Mouse (Mus musculus): ENCODE measurements around the gene Retreg1. TPM values are rescaled to one million over a fixed set of nuclear protein-coding genes. Genes with fewer than 3 reads are reported as not detected.
"Not testable (repeated sequence)": the region's sequence is repeated elsewhere in the genome, so short reads cannot be mapped to it uniquely, and the experiment has no call there.

Gene Retreg1
- polyA plus RNA-seq, 1 experiment from 2014 or later = 8.0 TPM

DNA sequence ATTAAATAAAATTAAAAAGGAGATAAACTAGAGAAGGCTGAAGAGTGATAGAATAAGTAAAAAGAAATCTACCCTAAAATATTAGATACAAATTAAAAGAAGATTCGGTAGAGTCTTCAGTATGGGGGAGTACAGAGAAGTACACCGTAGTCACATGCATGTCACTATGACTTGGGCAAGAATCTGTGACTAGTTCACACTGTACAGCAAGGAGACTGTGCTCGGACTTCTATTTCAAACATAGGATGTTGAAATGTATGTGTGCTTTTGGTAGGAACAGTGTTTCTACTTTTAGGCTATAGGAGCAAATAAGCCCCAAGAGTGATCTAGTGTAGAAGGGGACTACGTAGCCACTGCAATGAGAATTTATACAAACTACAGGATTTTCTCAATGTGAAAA is 131.4 kb downstream of the Retreg1 start:
- H3K4me1 ChIP-seq (replicated peaks; ENCODE audit: control insufficient read depth, insufficient read depth, low read length) = no peaks in the 10 kb centered on the region
- 93% methylated on average over 4 of the region's 4 CpGs for WGBS
- ATAC-seq (replicated peaks; ENCODE audit: low FRiP score, low TSS enrichment, low read depth) (no peak), DNase-seq (ENCODE audit: low spot score) (no peak)
- no peaks in the 10 kb centered on the region for H3K27me3 ChIP-seq (replicated peaks; ENCODE audit: control insufficient read depth, insufficient read depth, low read length)
- no peaks in the 10 kb centered on the region for H3K9me3 ChIP-seq (ENCODE audit: control insufficient read depth, low read length)
- H3K4me3 ChIP-seq (ENCODE audit: low read depth, low read length) = no peak overlapping the region
- no peak overlapping the region for H3K4me2 ChIP-seq (ENCODE audit: low read length)
- no peaks in the 10 kb centered on the region for H3K36me3 ChIP-seq (ENCODE audit: control insufficient read depth, insufficient read depth, low read length)
- no peak overlapping the region for H3K9ac ChIP-seq (ENCODE audit: low read length)
- no peak overlapping the region for H3K27ac ChIP-seq (ENCODE audit: low read depth)

DNA sequence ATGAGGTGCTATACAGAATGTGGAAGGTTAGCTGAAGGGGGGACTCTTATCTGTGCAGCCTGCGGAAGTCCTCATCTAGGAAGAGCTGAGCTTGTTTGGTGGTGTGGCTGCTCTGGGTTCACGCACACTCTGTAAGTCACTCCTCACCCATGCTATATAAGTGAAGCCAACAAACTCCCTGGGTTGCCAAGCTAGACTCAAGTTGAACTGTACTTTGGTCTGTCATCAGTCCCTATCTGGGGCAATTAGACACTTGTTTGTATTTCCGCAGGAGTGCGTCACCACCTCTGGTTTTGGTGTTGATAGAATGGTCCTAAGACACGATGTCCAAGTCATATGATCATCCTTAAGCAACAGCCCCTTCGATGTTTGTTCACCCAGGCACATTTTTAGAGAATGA is 132.8 kb downstream of the Retreg1 start:
- 85% methylated on average over 6 of the region's 6 CpGs for WGBS
- no peak for ATAC-seq (replicated peaks; ENCODE audit: low FRiP score, low TSS enrichment, low read depth)
- H3K4me3 ChIP-seq (ENCODE audit: low read depth, low read length) = no peak overlapping the region

DNA sequence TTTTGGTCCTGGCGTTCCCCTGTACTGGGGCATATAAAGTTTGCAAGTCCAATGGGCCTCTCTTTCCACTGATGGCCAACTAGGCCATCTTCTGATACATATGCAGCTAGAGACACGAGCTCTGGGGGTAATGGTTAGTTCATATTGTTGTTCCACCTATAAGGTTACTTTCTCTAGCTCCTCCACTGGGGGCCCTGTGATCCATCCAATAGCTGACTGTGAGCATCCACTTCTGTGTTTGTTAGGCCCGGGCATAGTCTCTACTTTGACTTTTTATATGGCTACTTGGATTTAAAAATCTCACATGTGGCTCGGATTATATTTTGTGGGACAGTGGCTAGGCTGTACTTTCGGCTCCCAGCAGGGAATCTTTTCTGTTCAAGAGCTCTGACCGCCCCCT is 140.6 kb downstream of the Retreg1 start:
- Histone ChIP-seq H3K4me2 (ENCODE audit: low read length) (peak overlapping the region; percentile 77), H3K4me1 (replicated peaks; ENCODE audit: control insufficient read depth, insufficient read depth, low read length) (peaks cover 11% of the 10 kb centered on the region), H3K27ac (ENCODE audit: low read depth) (peak overlapping the region; percentile 92), H3K9ac (ENCODE audit: low read length) (peak overlapping the region; percentile 49), H3K36me3 (ENCODE audit: control insufficient read depth, insufficient read depth, low read length) (peaks cover 20% of the 10 kb centered on the region), H3K4me3 (ENCODE audit: low read depth, low read length) (peak overlapping the region; percentile 52)
- not testable (repeated sequence) for H3K9me3 ChIP-seq (ENCODE audit: control insufficient read depth, low read length); DNase-seq (ENCODE audit: low spot score); H3K27me3 ChIP-seq (replicated peaks; ENCODE audit: control insufficient read depth, insufficient read depth, low read length)
- WGBS = 18% methylated on average over 6 of the region's 6 CpGs
- ATAC-seq (replicated peaks; ENCODE audit: low FRiP score, low TSS enrichment, low read depth) = peak; percentile 34

More for the DNA sequence above, 132.8 kb downstream of the Retreg1 start:
- no peak overlapping the region for H3K4me2 ChIP-seq (ENCODE audit: low read length)
- no peak overlapping the region for H3K27ac ChIP-seq (ENCODE audit: low read depth)
- no peaks in the 10 kb centered on the region for H3K4me1 ChIP-seq (replicated peaks; ENCODE audit: control insufficient read depth, insufficient read depth, low read length)
- no peaks in the 10 kb centered on the region for H3K36me3 ChIP-seq (ENCODE audit: control insufficient read depth, insufficient read depth, low read length)
- DNase-seq (ENCODE audit: low spot score) = no peak
- H3K9me3 ChIP-seq (ENCODE audit: control insufficient read depth, low read length) = no peaks in the 10 kb centered on the region
- H3K27me3 ChIP-seq (replicated peaks; ENCODE audit: control insufficient read depth, insufficient read depth, low read length) = no peaks in the 10 kb centered on the region
- no peak overlapping the region for H3K9ac ChIP-seq (ENCODE audit: low read length)

DNA sequence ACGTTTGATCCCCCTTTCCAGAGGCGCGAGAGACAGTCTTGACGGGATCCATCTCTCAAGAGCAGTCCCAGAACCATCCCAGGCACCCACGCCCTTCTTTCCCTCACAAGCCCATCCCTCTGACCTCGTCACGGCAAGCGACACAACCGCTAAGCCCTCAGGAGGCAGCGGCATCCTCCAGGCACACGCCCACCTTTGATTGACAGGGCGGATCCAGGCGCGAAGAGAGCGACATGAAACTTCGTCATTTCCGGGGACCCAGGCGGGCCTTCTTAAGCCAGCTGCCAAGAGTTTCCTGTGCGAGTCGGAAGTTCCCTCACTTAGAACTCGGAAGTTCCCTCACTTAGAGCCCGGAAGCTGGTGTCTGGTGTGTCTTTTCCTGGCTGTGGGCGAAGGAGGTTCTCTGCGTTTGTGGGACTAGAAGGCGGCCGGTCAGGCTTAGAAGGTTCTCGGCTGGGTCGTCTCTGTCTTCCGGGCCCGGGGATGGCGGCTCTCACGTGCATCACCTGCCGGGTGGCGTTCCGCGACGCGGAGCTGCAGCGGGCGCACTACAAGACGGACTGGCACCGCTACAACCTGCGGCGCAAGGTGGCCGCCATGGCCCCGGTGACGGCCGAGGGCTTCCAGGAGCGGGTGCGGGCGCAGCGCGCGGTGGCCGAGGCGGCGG is 141.2 kb downstream of the Retreg1 start, which contains the start of gene Zfp622:
TSS of gene Zfp622 (plus strand) at position 300 of the 667 bp plus-strand sequence.
- Histone ChIP-seq H3K36me3 (ENCODE audit: control insufficient read depth, insufficient read depth, low read length) (peaks cover 26% of the 10 kb centered on the region), H3K9me3 (ENCODE audit: control insufficient read depth, low read length) (no peaks in the 10 kb centered on the region), H3K9ac (ENCODE audit: low read length) (peak within 1 kb of the TSS; percentile 73), H3K4me2 (ENCODE audit: low read length) (peak within 1 kb of the TSS; percentile 77), H3K27ac (ENCODE audit: low read depth) (peak within 1 kb of the TSS; percentile 92), H3K4me1 (replicated peaks; ENCODE audit: control insufficient read depth, insufficient read depth, low read length) (peaks cover 11% of the 10 kb centered on the region), H3K4me3 (ENCODE audit: low read depth, low read length) (peak within 1 kb of the TSS; percentile 52), H3K27me3 (replicated peaks; ENCODE audit: control insufficient read depth, insufficient read depth, low read length) (no peaks in the 10 kb centered on the region)
- peak; percentile 95 for DNase-seq (ENCODE audit: low spot score)
- WGBS = under 1% methylated on average over 57 of the region's 57 CpGs
- ATAC-seq (replicated peaks; ENCODE audit: low FRiP score, low TSS enrichment, low read depth) = peak; percentile 98

DNA sequence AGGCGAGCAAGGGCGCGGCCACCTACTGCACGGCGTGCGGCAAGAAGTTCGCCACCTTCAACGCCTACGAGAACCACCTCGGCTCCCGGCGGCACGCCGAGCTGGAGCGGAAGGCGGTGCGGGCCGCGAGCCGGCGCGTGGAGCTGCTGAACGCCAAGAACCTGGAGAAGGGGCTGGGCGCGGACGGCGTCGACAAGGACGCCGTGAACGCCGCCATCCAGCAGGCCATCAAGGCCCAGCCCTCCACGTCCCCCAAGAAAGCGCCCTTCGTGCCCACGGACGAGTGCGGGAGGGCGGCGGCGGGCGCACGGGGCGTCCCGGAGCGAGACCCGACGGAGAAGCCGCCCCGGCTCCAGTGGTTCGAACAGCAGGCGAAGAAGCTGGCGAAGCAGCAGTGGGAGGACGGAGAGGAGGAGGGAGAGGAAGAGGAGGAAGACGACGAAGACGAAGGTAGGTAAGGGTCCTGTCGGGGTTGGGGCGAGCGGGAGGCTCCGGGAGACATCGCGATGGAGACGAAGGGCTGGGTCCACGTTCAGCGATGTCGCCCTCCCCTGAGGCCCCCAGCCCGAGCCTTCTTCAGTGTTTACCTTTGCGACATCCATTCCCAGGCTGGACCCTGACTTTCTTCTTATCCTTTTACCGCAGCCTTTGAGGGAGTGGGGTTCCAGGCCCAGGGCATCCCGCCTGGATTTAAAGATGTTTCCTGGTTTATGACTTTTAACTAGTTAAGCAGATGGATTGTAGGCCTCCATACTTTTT is 141.9 kb downstream of the Retreg1 start:
- DNase-seq (ENCODE audit: low spot score) (peak; percentile 76), ATAC-seq (replicated peaks; ENCODE audit: low FRiP score, low TSS enrichment, low read depth) (peak; percentile 30; the same call in 1 of the 2 replicates)
- Histone ChIP-seq H3K27me3 (replicated peaks; ENCODE audit: control insufficient read depth, insufficient read depth, low read length) (no peaks in the 10 kb centered on the region), H3K4me1 (replicated peaks; ENCODE audit: control insufficient read depth, insufficient read depth, low read length) (peaks cover 11% of the 10 kb centered on the region), H3K27ac (ENCODE audit: low read depth) (peak overlapping the region; percentile 92), H3K9me3 (ENCODE audit: control insufficient read depth, low read length) (no peaks in the 10 kb centered on the region), H3K36me3 (ENCODE audit: control insufficient read depth, insufficient read depth, low read length) (peaks cover 33% of the 10 kb centered on the region), H3K9ac (ENCODE audit: low read length) (peak overlapping the region; percentile 73), H3K4me3 (ENCODE audit: low read depth, low read length) (peak overlapping the region; percentile 52), H3K4me2 (ENCODE audit: low read length) (peak overlapping the region; percentile 77)
- under 1% methylated on average over 69 of the region's 71 CpGs for WGBS

DNA sequence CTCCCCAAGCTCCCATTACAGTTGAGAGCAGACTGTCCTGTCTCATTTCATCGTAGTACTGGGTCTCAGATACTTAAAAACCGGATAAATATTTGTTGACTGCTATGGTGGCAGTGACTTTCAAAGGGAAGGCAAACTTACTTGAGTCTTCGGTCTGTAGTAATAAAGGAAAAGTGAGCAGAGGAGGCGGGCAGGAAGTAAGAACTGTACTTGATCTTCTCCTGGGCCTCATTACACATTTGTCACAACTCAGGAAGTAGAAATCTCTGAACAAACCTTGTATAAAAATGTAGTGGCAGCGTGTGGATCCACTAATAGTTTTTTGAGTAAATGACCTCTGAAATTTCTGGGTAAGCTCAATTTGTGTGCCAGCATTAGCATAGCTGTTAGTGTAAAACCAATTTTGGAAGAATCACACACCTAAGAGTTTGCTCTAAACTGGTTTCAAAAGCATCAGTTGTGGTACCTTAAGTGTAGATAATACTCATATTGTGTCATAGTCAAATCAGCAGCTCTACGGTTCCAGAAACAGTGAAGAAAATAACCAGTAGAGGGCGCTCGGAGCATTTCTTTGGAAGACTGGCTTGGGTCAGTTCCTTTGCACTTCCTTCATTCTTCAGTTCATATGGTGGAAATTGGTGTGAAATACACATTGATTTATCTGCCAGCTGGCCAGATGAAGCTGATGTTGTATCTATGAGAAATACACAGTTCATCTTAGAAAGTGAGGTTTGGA is 150.2 kb downstream of the Retreg1 start:
- WGBS = 58% methylated on average over 8 of the region's 8 CpGs
- Histone ChIP-seq H3K36me3 (ENCODE audit: control insufficient read depth, insufficient read depth, low read length) (peaks cover 86% of the 10 kb centered on the region), H3K4me2 (ENCODE audit: low read length) (no peak overlapping the region), H3K27ac (ENCODE audit: low read depth) (no peak overlapping the region), H3K27me3 (replicated peaks; ENCODE audit: control insufficient read depth, insufficient read depth, low read length) (no peaks in the 10 kb centered on the region), H3K9me3 (ENCODE audit: control insufficient read depth, low read length) (no peaks in the 10 kb centered on the region), H3K4me1 (replicated peaks; ENCODE audit: control insufficient read depth, insufficient read depth, low read length) (no peaks in the 10 kb centered on the region), H3K4me3 (ENCODE audit: low read depth, low read length) (no peak overlapping the region), H3K9ac (ENCODE audit: low read length) (no peak overlapping the region)
- peak; percentile 66 for DNase-seq (ENCODE audit: low spot score)
- ATAC-seq (replicated peaks; ENCODE audit: low FRiP score, low TSS enrichment, low read depth) = no peak

DNA sequence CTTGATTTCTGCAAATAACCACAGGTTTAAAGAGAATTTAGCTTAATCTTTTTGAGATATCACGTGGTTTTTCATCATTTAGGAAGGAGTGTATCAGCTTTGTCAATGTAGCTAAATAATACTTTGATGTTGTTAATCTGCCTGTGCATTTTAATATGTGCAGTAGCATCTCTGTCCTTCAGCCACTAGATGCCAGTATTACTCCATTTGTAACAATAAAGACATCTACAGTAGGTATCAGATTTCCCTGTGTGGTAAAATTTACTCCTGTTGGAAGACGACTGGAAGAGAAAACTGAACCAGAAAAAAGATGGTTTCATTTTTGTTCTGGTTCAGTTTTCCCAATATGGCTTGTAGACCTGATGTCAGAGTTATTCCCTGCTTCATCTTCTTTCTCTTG is 152.5 kb downstream of the Retreg1 start:
- Histone ChIP-seq H3K4me2 (ENCODE audit: low read length) (no peak overlapping the region), H3K36me3 (ENCODE audit: control insufficient read depth, insufficient read depth, low read length) (peaks cover 66% of the 10 kb centered on the region), H3K9me3 (ENCODE audit: control insufficient read depth, low read length) (no peaks in the 10 kb centered on the region), H3K27me3 (replicated peaks; ENCODE audit: control insufficient read depth, insufficient read depth, low read length) (no peaks in the 10 kb centered on the region), H3K27ac (ENCODE audit: low read depth) (no peak overlapping the region), H3K4me3 (ENCODE audit: low read depth, low read length) (no peak overlapping the region), H3K9ac (ENCODE audit: low read length) (no peak overlapping the region), H3K4me1 (replicated peaks; ENCODE audit: control insufficient read depth, insufficient read depth, low read length) (no peaks in the 10 kb centered on the region)
- DNase-seq (ENCODE audit: low spot score) (no peak), ATAC-seq (replicated peaks; ENCODE audit: low FRiP score, low TSS enrichment, low read depth) (no peak)
- 42% methylated on average over 2 of the region's 2 CpGs for WGBS

DNA sequence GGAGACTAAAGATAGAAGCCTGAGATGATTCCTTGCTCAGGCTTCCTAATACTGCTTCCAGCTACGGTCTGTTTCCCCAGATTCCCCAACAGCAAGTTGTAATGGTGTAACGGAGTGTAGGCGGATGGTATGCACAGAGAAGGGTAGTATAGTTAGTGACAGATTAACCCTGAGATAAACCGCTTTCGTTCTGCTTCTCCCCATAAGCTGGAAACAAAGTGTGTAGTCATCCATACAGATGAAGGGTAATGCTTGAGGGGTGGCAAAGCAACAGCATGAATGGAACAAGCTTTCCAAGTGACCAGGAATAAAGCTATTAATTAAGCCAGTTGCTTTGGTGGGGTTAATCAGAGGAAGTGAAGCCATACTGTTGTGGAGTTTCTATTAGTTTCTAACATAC is 156.6 kb downstream of the Retreg1 start:
- H3K9me3 ChIP-seq (ENCODE audit: control insufficient read depth, low read length); H3K4me1 ChIP-seq (replicated peaks; ENCODE audit: control insufficient read depth, insufficient read depth, low read length); H3K27me3 ChIP-seq (replicated peaks; ENCODE audit: control insufficient read depth, insufficient read depth, low read length); DNase-seq (ENCODE audit: low spot score); H3K9ac ChIP-seq (ENCODE audit: low read length); H3K4me2 ChIP-seq (ENCODE audit: low read length); H3K4me3 ChIP-seq (ENCODE audit: low read depth, low read length); H3K27ac ChIP-seq (ENCODE audit: low read depth); ATAC-seq (replicated peaks; ENCODE audit: low FRiP score, low TSS enrichment, low read depth): not testable (repeated sequence)
- 78% methylated on average over 5 of the region's 5 CpGs for WGBS
- peaks cover 30% of the 10 kb centered on the region for H3K36me3 ChIP-seq (ENCODE audit: control insufficient read depth, insufficient read depth, low read length)
